Mouse (Mus musculus) left cerebral cortex, adult 11 months (tissue): ENCODE data around the gene Ctnna3.
"Not testable (repeated sequence)": the region's sequence is repeated elsewhere in the genome, so short reads cannot be mapped to it uniquely, and the experiment has no call there.

Source experiments
- DNase-seq: peaks from one replicate; pipeline ENCODE4 v3.0.0; 2022; ENCODE audit warnings: low spot score

Ctnna3 gene

GRCm38 (mm10) chr10:64898739-64899138 is 1468.8 kb downstream of the Ctnna3 start:
- DNase-seq = no peak

DNA sequence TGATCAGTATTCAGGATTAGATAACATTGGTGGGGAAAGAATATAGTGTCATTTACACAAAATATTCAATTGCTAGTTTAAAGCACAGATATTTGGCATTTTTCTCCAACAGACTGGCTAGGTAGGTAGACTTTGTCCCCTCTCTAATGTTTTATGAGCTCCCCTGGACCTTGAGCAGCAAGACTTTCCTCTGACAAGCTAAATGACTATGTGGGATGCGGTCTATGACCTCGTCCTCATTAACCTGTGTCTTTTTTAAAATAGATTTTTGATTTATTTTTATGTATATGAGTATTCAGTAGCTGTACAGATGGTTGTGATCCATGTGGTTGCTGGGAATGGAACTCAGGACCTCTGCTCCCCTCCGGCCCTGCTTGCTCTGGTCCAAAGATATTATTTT is 1471.8 kb downstream of the Ctnna3 start:
- DNase-seq = no peak

DNA sequence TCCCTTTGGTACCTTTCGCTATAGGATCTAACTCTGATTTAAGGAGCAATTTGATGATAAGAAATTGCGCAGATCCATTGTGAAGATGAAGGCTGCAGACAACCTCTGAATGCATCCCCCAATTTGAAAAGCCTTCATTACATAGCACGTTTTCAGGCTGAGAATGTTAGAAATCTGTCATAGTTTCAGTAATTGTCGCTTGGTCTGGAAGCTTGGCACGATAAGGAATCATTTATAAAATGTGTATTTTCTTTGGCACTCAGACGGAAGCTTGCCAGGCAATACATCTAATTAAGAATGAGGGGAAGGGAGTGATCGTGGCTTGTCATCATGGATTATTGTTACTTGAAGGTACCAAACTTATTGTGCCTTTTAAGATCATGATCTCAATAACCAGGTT is 1511.1 kb downstream of the Ctnna3 start:
- no peak for DNase-seq

GRCm38 (mm10) chr10:64958391-64958790 is 1528.5 kb downstream of the Ctnna3 start:
- no peak for DNase-seq

GRCm38 (mm10) chr10:64992871-64993270 is 1563.0 kb downstream of the Ctnna3 start:
- DNase-seq = no peak

DNA sequence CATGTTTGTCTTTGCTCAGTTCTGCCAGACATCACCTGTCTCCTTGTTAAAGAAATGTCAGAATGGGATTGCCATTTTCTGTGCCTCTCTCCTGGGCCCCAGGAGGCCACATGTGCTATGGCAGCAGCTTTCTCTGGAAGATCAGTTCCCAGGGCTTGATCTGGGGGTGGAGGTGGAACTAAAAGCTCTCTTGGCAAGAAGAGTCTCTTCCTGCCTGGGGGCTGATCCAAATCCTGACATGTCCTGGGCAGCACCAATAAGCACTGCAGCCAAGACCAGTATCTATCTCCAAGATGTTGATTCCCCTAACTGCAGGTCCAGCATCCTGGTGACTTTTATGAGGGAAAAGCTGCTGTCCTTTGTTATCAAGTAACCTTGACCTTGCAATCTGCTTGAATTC is 1583.6 kb downstream of the Ctnna3 start:
- no peak for DNase-seq

DNA sequence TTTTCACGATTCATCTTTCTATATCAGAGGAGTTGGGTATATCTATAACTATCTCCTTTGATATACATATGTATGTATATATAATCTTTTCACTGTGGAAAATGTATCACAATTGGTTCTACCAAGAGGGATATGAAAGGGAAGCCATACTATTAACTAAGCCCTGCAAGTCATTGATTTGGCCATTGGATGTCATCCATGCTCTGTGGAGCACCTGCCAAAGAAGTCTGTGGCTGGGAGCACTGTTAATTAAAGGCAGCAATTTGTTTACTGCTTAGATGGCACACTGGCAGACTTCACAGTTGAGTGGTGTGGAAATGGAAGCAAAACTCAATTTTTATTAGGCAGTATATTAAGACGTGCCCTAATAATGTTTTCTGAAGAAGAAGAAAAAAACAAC is 1592.8 kb downstream of the Ctnna3 start:
- no peak for DNase-seq

DNA sequence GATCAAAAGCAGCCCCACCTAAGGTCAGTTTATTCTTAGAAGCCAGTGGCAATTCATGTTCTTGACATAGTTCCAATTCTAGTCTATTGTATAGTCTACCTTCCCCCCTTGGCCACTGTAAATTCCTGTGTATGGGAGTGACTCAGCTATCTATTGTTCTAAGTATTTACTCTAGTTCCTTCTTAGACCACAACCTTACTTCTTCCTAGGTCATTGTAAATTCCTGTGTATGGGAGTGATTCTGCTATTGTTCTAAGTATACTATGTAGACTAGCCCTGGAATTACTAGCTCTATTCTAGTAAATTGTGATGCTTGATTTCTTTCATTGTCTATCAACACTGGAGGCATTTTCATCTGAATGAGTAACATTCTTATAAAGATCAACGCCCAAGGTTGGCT is 1603.6 kb downstream of the Ctnna3 start:
- DNase-seq = not testable (repeated sequence)
